Mouse (Mus musculus): ENCODE measurements around the gene Parp4.

GRCm38 (mm10) chr14:56613212-56613611 lies 37.8 kb downstream of the Parp4 start:
- TF ChIP-seq CTCF (IDR thresholded peaks at IDR 0.05; ENCODE audit: low read depth, low read length) (no peak), TAL1 (conservative IDR thresholded peaks at IDR 0.05; ENCODE audit: low read depth, low read length) (no peak)

Data from G1E (cell line).